Mouse (Mus musculus): Measurements from ENCODE around the gene Rdh11.

- TF ChIP-seq CTCF (IDR thresholded peaks at IDR 0.05; ENCODE audit: borderline replicate concordance, insufficient read depth, low read depth, low read length) (no peak), POLR2A (IDR thresholded peaks at IDR 0.05; ENCODE audit: borderline replicate concordance, insufficient read depth, low read length) (no peak)
Measured at GRCm38 (mm10) chr12:79217511-79217910, 25.4 kb upstream of the Rdh11 start.

All from cerebellum, adult 2 months (tissue).